Mouse (Mus musculus): ENCODE measurements around the gene Endog.

DNA sequence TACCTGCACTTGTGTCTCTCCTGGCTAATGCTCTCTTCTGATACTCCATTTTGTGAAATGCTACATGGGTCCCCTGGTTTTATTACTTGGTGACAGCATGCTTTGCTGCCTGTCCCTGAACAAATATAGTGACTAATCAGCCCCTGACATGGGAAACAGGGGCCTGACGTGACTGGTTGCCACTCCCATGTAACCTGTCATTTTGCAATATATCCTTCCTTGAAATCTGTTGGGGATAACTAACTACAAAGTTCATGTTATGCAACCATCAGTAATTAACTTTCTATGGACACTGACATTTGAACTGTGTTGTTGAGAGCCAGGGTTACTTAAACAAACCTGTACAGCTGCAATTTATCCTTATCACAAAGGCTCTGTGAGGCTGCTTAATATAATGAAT lies 28.7 kb downstream of the Endog start:
- no peak for TF ChIP-seq TAL1 (IDR thresholded peaks at IDR 0.05; ENCODE audit: low read length)
- no peak for TF ChIP-seq GATA1 (IDR thresholded peaks at IDR 0.05; ENCODE audit: low read length)
